Mouse (Mus musculus): ENCODE results near the gene Ctxn2. TPM values are rescaled to one million over a fixed set of nuclear protein-coding genes. Genes with fewer than 3 reads are reported as not detected.
"Not testable (repeated sequence)": the region's sequence is repeated elsewhere in the genome, so short reads cannot be mapped to it uniquely, and the experiment has no call there.

The Ctxn2 gene
- under 1 TPM in 1 of 2 experiments, not detected in 1; 0.39 TPM for total RNA-seq (2021)
- long read RNA-seq, experiment 1 = 0 reads
- long read RNA-seq, experiment 2 = 0 reads

- DNase-seq = peak; percentile 92
Measured at GRCm38 (mm10) chr2:125135903-125136811, at the start of gene Ctxn2. Gene Ctxn2, plus strand, starts transcription at chr2:125136692.

- no peak for DNase-seq
Measured at GRCm38 (mm10) chr2:125088757-125089156, 47.7 kb upstream of the Ctxn2 start.

GRCm38 (mm10) chr2:125092123-125092522 lies 44.4 kb upstream of the Ctxn2 start:
- DNase-seq = not testable (repeated sequence)

- DNase-seq = not testable (repeated sequence)
Measured at GRCm38 (mm10) chr2:125104491-125104890, 32.0 kb upstream of the Ctxn2 start.

GRCm38 (mm10) chr2:125106536-125106935 lies 30.0 kb upstream of the Ctxn2 start:
- not testable (repeated sequence) for DNase-seq

GRCm38 (mm10) chr2:125119381-125120110 lies 16.9 kb upstream of the Ctxn2 start:
- DNase-seq = no peak

GRCm38 (mm10) chr2:125122288-125122623 lies 14.2 kb upstream of the Ctxn2 start:
- DNase-seq = no peak

GRCm38 (mm10) chr2:125122624-125123476 lies 13.6 kb upstream of the Ctxn2 start:
- peak; percentile 71 for DNase-seq

- DNase-seq = peak; percentile 91
Measured at GRCm38 (mm10) chr2:125123477-125123852, 13.0 kb upstream of the Ctxn2 start, which contains the start of gene Myef2. Gene Myef2, minus strand, starts transcription at chr2:125123661.

- DNase-seq = no peak
Measured at GRCm38 (mm10) chr2:125125824-125126223, 10.7 kb upstream of the Ctxn2 start.

- no peak for DNase-seq
Measured at GRCm38 (mm10) chr2:125126792-125127191, 9.7 kb upstream of the Ctxn2 start.

GRCm38 (mm10) chr2:125134113-125134512 lies 2.4 kb upstream of the Ctxn2 start:
- DNase-seq = no peak

- no peak for DNase-seq
Measured at GRCm38 (mm10) chr2:125136846-125137245, 354 bp downstream of the Ctxn2 start.

GRCm38 (mm10) chr2:125142336-125142735 lies 5.8 kb downstream of the Ctxn2 start:
- DNase-seq = no peak

GRCm38 (mm10) chr2:125152388-125152787 lies 15.9 kb downstream of the Ctxn2 start, which contains the start of gene Slc12a1:
Gene Slc12a1, plus strand, starts transcription at chr2:125152505.
- no peak for DNase-seq

GRCm38 (mm10) chr2:125154294-125154693 lies 17.8 kb downstream of the Ctxn2 start:
- DNase-seq = no peak

- no peak for DNase-seq
Measured at GRCm38 (mm10) chr2:125155504-125155903, 19.0 kb downstream of the Ctxn2 start.

- no peak for DNase-seq
Measured at GRCm38 (mm10) chr2:125162012-125162470, 25.5 kb downstream of the Ctxn2 start.

- DNase-seq = no peak
Measured at GRCm38 (mm10) chr2:125178225-125178798, 41.8 kb downstream of the Ctxn2 start.

- no peak for DNase-seq
Measured at GRCm38 (mm10) chr2:125187904-125188303, 51.4 kb downstream of the Ctxn2 start.

- peak; percentile 68 for DNase-seq
Measured at GRCm38 (mm10) chr2:125189197-125189596, 52.7 kb downstream of the Ctxn2 start.

- DNase-seq = no peak
Measured at GRCm38 (mm10) chr2:125192905-125193304, 56.4 kb downstream of the Ctxn2 start.

All from adrenal gland, postnatal 10 days (tissue).